Mouse (Mus musculus) lung, adult 2 months (tissue): Measurements from ENCODE around the gene Trak2.
"Not testable (repeated sequence)": the region's sequence is repeated elsewhere in the genome, so short reads cannot be mapped to it uniquely, and the experiment has no call there.

Experiments used
- CTCF ChIP-seq: fragments of 200-500 bp; IDR thresholded peaks from 2 replicates; pipeline ENCODE4 v1.5.1; 2011; ENCODE audit warnings: mild to moderate bottlenecking, low read length, control low read depth; ENCODE audit not compliant: insufficient read depth
- POLR2A ChIP-seq: fragments of 200-500 bp; IDR thresholded peaks from 2 replicates; pipeline ENCODE4 v1.6.1; 2011; ENCODE audit warnings: low read depth, mild to moderate bottlenecking, control low read depth, low read length, borderline replicate concordance; ENCODE audit errors: extremely low read depth

DNA sequence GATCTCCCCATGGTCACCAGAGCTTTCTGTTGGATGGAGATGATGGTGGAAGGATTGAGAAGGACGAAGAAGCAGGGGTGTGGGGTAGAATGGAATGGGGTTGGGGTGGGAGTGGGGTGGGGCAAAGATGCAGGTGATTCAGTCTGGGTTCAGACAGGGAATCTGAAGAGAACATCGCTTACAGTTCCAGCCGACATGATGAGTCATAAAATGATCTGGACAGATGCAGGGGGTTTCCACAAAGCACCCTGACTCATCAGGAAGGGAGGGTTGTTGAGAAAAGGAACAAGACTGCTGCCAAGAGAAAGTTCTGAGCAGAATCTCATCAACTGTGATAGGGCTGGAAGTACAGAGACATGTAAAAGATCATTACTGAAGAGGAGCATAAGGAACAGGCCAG is 116.4 kb downstream of the Trak2 start:
- TF ChIP-seq POLR2A, CTCF: not testable (repeated sequence)
